Mouse (Mus musculus): ENCODE data around the gene Fnbp1. TPM values are rescaled to one million over a fixed set of nuclear protein-coding genes. Genes with fewer than 3 reads are reported as not detected.
A peak's percentile ranks its signal among the peaks of the same experiment; 100 is the strongest.

Gene Fnbp1
- polyA plus RNA-seq, 1 experiment from 2014 or later, result 30.5 TPM

DNA sequence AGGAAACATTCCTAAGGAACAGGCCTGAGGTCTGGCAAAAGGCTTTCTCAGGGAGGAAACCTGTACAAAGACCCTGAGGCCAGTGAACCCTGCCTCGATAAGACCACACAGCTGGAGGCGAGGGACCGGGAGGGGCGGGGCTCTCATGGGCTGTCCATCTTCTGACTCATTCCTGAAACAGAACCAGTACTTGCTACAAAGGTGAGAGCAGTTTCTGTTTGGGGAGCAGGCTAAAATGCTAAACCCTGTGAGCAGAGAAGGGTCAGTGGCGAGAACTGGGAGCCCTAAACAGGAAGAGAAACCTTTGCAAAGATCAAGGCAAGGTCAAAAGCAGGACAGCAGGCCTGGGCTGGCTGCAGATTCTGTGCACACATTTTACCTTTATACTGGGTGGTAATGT is 47.2 kb downstream of the Fnbp1 start:
- H3K27me3 ChIP-seq, result no peaks in the 10 kb centered on the region
- ATAC-seq (ENCODE audit: insufficient number of reproducible peaks, low FRiP score, low TSS enrichment, low read depth), result no peak
- peaks cover 20% of the 10 kb centered on the region; the same call in 1 of the 2 replicates for H3K36me3 ChIP-seq
- 0 out of 2 replicates have a peak, but pooled peaks cover 3% of the 10 kb centered on the region for H3K4me1 ChIP-seq
- no peak overlapping the region for H3K4me2 ChIP-seq (replicated peaks)
- H3K27ac ChIP-seq (replicated peaks), result no peak overlapping the region
- H3K9ac ChIP-seq, result no peak overlapping the region
- WGBS, result 39% methylated on average over 5 of the region's 5 CpGs
- no peaks in the 10 kb centered on the region for H3K9me3 ChIP-seq (replicated peaks)
- H3K4me3 ChIP-seq (replicated peaks), result no peak overlapping the region

GRCm38 (mm10) chr2:31092939-31093338 is 48.9 kb downstream of the Fnbp1 start:
- H3K4me1 ChIP-seq, result peaks cover 10% of the 10 kb centered on the region
- H3K27me3 ChIP-seq, result no peaks in the 10 kb centered on the region
- H3K27ac ChIP-seq (replicated peaks), result no peak overlapping the region
- H3K9ac ChIP-seq, result no peak overlapping the region
- no peak for ATAC-seq (ENCODE audit: insufficient number of reproducible peaks, low FRiP score, low TSS enrichment, low read depth)
- H3K4me2 ChIP-seq (replicated peaks), result no peak overlapping the region
- H3K36me3 ChIP-seq, result peaks cover 20% of the 10 kb centered on the region; the same call in 1 of the 2 replicates
- H3K4me3 ChIP-seq (replicated peaks), result no peak overlapping the region
- H3K9me3 ChIP-seq (replicated peaks), result no peaks in the 10 kb centered on the region
- 82% methylated on average over 3 of the region's 3 CpGs for WGBS

- Histone ChIP-seq H3K27me3 (no peaks in the 10 kb centered on the region), H3K9me3 (replicated peaks) (no peaks in the 10 kb centered on the region), H3K9ac (no peak overlapping the region), H3K27ac (replicated peaks) (no peak overlapping the region), H3K4me1 (peaks cover 24% of the 10 kb centered on the region), H3K4me2 (replicated peaks) (no peak overlapping the region), H3K36me3 (peaks cover 14% of the 10 kb centered on the region; the same call in 1 of the 2 replicates), H3K4me3 (replicated peaks) (no peak overlapping the region)
- 63% methylated on average over 3 of the region's 3 CpGs for WGBS
- no peak for ATAC-seq (ENCODE audit: insufficient number of reproducible peaks, low FRiP score, low TSS enrichment, low read depth)
Measured at GRCm38 (mm10) chr2:31091182-31091581, 50.6 kb downstream of the Fnbp1 start.

DNA sequence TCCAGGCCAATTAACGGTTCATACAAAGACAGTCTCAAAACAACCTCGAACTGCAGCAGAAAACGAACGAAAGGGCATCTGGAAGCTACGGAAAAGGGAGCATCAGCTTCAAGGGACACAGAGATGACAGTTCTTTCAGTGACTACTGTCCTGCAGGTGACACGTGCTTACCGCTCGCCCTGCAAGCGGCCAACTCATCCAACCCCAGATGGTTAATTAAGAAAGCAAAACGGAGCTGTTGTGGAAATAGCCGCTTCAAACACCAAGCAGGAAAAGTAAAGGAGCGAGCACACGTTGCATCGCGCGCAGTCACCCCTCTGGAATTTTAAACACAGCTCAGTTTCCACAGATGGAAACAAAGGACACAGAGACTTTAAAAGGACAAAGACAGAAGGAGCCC is 52.2 kb downstream of the Fnbp1 start:
- Histone ChIP-seq H3K36me3 (peaks cover 15% of the 10 kb centered on the region; the same call in 1 of the 2 replicates), H3K4me2 (replicated peaks) (no peak overlapping the region), H3K27me3 (no peaks in the 10 kb centered on the region), H3K9me3 (replicated peaks) (no peaks in the 10 kb centered on the region), H3K4me3 (replicated peaks) (no peak overlapping the region), H3K4me1 (peaks cover 24% of the 10 kb centered on the region), H3K27ac (replicated peaks) (no peak overlapping the region), H3K9ac (no peak overlapping the region)
- ATAC-seq (ENCODE audit: insufficient number of reproducible peaks, low FRiP score, low TSS enrichment, low read depth), result no peak
- 64% methylated on average over 16 of the region's 16 CpGs for WGBS

DNA sequence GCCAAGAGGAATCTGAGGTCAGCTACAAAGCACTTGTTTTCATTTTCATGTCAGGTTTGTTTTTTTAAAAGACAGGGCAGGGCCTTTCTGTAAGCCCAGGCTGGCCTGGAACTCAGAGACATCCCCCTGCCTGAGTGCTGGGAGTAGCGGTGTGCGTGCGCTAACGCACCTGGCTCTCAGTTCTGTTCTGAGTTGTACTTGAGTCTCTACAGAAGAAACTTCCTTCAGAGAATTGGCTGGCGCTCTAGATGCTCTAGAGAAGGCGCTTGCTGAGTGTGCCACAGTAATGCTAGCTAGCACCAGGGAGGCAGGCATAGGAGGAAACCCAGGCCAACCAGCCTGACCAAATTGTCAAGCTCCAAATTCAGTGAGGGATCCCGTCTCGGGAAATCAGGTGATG is 52.9 kb downstream of the Fnbp1 start:
- Histone ChIP-seq H3K27me3 (no peaks in the 10 kb centered on the region), H3K4me3 (replicated peaks) (no peak overlapping the region), H3K4me2 (replicated peaks) (no peak overlapping the region), H3K27ac (replicated peaks) (0 out of 2 replicates have a peak overlapping the region, but pooled peaks have one; percentile 1), H3K4me1 (peaks cover 24% of the 10 kb centered on the region), H3K9me3 (replicated peaks) (0 out of 2 replicates have a peak, but pooled peaks cover 5% of the 10 kb centered on the region), H3K36me3 (peaks cover 22% of the 10 kb centered on the region), H3K9ac (no peak overlapping the region)
- WGBS, result 73% methylated on average over 8 of the region's 8 CpGs
- no peak for ATAC-seq (ENCODE audit: insufficient number of reproducible peaks, low FRiP score, low TSS enrichment, low read depth)

- 0 out of 2 replicates have a peak, but pooled peaks cover 5% of the 10 kb centered on the region for H3K9me3 ChIP-seq (replicated peaks)
- H3K4me3 ChIP-seq (replicated peaks), result no peak overlapping the region
- no peak overlapping the region for H3K9ac ChIP-seq
- peak overlapping the region; percentile 23; the same call in 1 of the 2 replicates for H3K27ac ChIP-seq (replicated peaks)
- no peak overlapping the region for H3K4me2 ChIP-seq (replicated peaks)
- no peak for ATAC-seq (ENCODE audit: insufficient number of reproducible peaks, low FRiP score, low TSS enrichment, low read depth)
- H3K36me3 ChIP-seq, result peaks cover 30% of the 10 kb centered on the region
- 37% methylated on average over 11 of the region's 11 CpGs for WGBS
- peaks cover 24% of the 10 kb centered on the region for H3K4me1 ChIP-seq
- no peaks in the 10 kb centered on the region for H3K27me3 ChIP-seq
Measured at GRCm38 (mm10) chr2:31087663-31088661, 53.8 kb downstream of the Fnbp1 start.

DNA sequence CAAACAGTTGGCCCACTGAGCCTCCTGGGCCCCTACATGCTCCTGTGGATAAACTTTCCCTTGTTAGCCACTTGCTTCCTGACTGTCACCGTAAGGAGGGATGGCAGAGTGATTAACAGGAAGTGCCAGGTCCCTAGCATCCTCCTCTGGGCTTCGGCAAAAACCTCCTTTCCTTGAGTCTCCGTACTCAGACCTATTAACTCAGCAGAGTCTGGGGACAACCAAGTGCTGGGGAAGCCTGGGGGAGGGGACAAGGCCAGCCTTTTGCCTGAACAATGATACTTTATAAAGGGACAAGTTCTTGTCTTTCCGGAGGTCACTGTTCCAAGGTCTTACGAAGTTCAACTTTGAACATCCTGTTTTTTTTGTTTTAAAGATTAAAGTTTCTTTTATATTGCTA is 54.7 kb downstream of the Fnbp1 start:
- WGBS, result 39% methylated on average over 5 of the region's 5 CpGs
- no peak overlapping the region for H3K9ac ChIP-seq
- H3K4me1 ChIP-seq, result peaks cover 24% of the 10 kb centered on the region
- ATAC-seq (ENCODE audit: insufficient number of reproducible peaks, low FRiP score, low TSS enrichment, low read depth), result no peak
- peaks cover 36% of the 10 kb centered on the region for H3K36me3 ChIP-seq
- 0 out of 2 replicates have a peak, but pooled peaks cover 5% of the 10 kb centered on the region for H3K9me3 ChIP-seq (replicated peaks)
- H3K4me3 ChIP-seq (replicated peaks), result no peak overlapping the region
- H3K27me3 ChIP-seq, result no peaks in the 10 kb centered on the region
- no peak overlapping the region for H3K4me2 ChIP-seq (replicated peaks)
- 0 out of 2 replicates have a peak overlapping the region, but pooled peaks have one; percentile 23 for H3K27ac ChIP-seq (replicated peaks)

DNA sequence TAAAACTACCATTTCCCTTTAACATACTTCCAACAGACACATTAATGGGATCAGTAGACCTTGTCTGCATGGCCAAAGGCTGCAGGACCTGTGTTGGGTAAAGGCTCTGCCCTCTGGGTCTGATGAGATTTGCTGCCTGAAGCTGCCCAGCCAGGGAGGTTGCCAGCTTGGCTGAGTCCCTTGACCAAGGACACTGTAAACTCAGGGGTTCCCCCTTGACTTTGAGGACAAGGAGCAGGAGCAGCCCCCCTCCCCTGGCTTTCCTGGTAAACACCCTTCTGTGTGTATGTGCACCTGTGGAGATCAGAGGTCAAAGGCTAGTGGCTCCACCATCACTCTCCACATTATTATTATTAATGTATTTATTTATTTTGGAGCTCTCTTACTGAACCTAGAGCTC is 55.3 kb downstream of the Fnbp1 start:
- Histone ChIP-seq H3K4me2 (replicated peaks) (no peak overlapping the region), H3K27me3 (no peaks in the 10 kb centered on the region), H3K9me3 (replicated peaks) (0 out of 2 replicates have a peak, but pooled peaks cover 5% of the 10 kb centered on the region), H3K4me1 (peaks cover 26% of the 10 kb centered on the region), H3K36me3 (peaks cover 36% of the 10 kb centered on the region), H3K9ac (no peak overlapping the region), H3K27ac (replicated peaks) (no peak overlapping the region), H3K4me3 (replicated peaks) (no peak overlapping the region)
- no peak for ATAC-seq (ENCODE audit: insufficient number of reproducible peaks, low FRiP score, low TSS enrichment, low read depth)

DNA sequence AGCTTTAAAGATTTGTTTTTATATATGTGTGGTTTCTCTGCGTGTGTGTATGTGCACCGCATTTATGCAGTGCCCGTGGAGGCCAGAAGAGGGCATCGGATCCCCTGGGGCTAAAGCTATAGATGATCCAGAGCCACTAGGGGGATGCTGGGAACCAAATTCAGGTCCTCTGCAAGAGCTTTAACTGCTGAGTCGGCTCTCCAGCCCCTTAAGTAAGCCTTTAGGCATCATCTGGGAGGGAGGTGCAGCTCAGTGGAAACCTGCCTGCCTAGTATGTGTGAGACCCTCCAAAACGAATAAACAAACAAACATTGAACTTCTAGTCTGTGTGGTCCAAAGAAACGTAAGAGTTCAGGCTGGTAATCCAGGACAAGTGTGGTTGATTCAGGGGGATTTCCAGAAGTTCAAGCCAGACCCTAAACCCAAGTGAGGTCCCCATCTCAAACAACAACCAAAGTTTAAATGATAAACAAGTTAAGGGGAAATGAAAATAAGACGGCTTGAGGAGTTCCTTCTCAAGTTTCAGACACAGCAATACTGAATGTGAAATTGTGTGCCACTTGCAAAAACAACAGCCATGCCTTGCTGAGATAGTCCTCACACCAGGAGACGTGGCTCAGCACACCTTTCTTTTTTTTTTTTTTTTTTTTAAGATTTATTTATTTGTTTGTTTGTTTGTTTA is 57.5 kb downstream of the Fnbp1 start:
- H3K9me3 ChIP-seq (replicated peaks), result 0 out of 2 replicates have a peak, but pooled peaks cover 5% of the 10 kb centered on the region
- 90% methylated on average over 9 of the region's 9 CpGs for WGBS
- H3K27ac ChIP-seq (replicated peaks), result no peak overlapping the region
- H3K4me3 ChIP-seq (replicated peaks), result no peak overlapping the region
- no peak overlapping the region for H3K9ac ChIP-seq
- H3K27me3 ChIP-seq, result no peaks in the 10 kb centered on the region
- no peak overlapping the region for H3K4me2 ChIP-seq (replicated peaks)
- ATAC-seq (ENCODE audit: insufficient number of reproducible peaks, low FRiP score, low TSS enrichment, low read depth), result no peak
- H3K36me3 ChIP-seq, result peaks cover 41% of the 10 kb centered on the region
- H3K4me1 ChIP-seq, result peaks cover 28% of the 10 kb centered on the region

DNA sequence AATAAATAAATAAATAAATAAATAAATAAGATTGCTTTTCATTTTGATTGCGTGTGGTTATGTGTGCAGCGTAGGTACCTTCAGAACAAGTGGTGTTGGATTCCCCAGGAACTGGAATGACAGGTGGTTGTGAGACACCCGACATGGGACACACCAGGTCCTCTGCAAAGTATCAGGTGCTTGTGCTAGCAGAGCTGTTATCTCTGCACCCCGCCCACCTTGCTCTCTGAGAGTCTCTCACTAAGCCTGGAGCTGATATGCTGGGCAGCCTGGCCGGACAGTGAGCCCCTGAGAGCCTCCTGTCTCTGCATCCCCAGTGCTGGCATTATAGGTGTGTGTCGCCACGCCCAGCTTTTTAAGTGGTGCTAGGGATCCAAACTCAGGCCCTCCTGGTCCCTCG is 58.4 kb downstream of the Fnbp1 start:
- peaks cover 23% of the 10 kb centered on the region for H3K4me1 ChIP-seq
- H3K27me3 ChIP-seq, result no peaks in the 10 kb centered on the region
- H3K9me3 ChIP-seq (replicated peaks), result 0 out of 2 replicates have a peak, but pooled peaks cover 5% of the 10 kb centered on the region
- 92% methylated on average over 8 of the region's 8 CpGs for WGBS
- no peak for ATAC-seq (ENCODE audit: insufficient number of reproducible peaks, low FRiP score, low TSS enrichment, low read depth)
- H3K4me2 ChIP-seq (replicated peaks), result no peak overlapping the region
- peaks cover 42% of the 10 kb centered on the region for H3K36me3 ChIP-seq
- H3K4me3 ChIP-seq (replicated peaks), result no peak overlapping the region
- no peak overlapping the region for H3K27ac ChIP-seq (replicated peaks)
- H3K9ac ChIP-seq, result no peak overlapping the region

- Histone ChIP-seq H3K4me2 (replicated peaks) (no peak overlapping the region), H3K27ac (replicated peaks) (0 out of 2 replicates have a peak overlapping the region, but pooled peaks have one; percentile 41), H3K36me3 (peaks cover 42% of the 10 kb centered on the region), H3K4me3 (replicated peaks) (no peak overlapping the region), H3K4me1 (peaks cover 16% of the 10 kb centered on the region), H3K27me3 (no peaks in the 10 kb centered on the region), H3K9me3 (replicated peaks) (0 out of 2 replicates have a peak, but pooled peaks cover 5% of the 10 kb centered on the region), H3K9ac (no peak overlapping the region)
- WGBS, result 78% methylated on average over 17 of the region's 17 CpGs
- no peak for ATAC-seq (ENCODE audit: insufficient number of reproducible peaks, low FRiP score, low TSS enrichment, low read depth)
Measured at GRCm38 (mm10) chr2:31082639-31083038, 59.2 kb downstream of the Fnbp1 start.
